Mouse (Mus musculus) splenic B cell, adult 2 months (primary cell): ENCODE data around the gene Chrna9.
"Not testable (repeated sequence)": the region's sequence is repeated elsewhere in the genome, so short reads cannot be mapped to it uniquely, and the experiment has no call there.

Experiments used
- DNase-seq: peaks from one replicate; pipeline ENCODE4 v3.0.0-alpha.2; 2011; ENCODE audit warnings: low read depth, low spot score
- H3K27me3 ChIP-seq: 2 replicates; pipeline ENCODE4 v1.6.1; 2012; ENCODE audit warnings: mild to moderate bottlenecking, low read length, moderate library complexity, mixed read lengths; ENCODE audit not compliant: control insufficient read depth, poor library complexity, insufficient read depth, severe bottlenecking
- H3K36me3 ChIP-seq: 2 replicates; pipeline ENCODE4 v1.6.1; 2012; ENCODE audit warnings: mild to moderate bottlenecking, low read length, moderate library complexity, mixed read lengths; ENCODE audit not compliant: control insufficient read depth, poor library complexity, insufficient read depth, severe bottlenecking

Gene Chrna9

GRCm38 (mm10) chr5:65959893-65960596 lies 25.3 kb downstream of the Chrna9 start:
- peak; percentile 61 for DNase-seq
- no peaks in the 10 kb centered on the region for H3K27me3 ChIP-seq
- H3K36me3 ChIP-seq = no peaks in the 10 kb centered on the region

GRCm38 (mm10) chr5:65960597-65960950 lies 25.9 kb downstream of the Chrna9 start:
- H3K36me3 ChIP-seq = no peaks in the 10 kb centered on the region
- no peak for DNase-seq
- H3K27me3 ChIP-seq = no peaks in the 10 kb centered on the region

DNA sequence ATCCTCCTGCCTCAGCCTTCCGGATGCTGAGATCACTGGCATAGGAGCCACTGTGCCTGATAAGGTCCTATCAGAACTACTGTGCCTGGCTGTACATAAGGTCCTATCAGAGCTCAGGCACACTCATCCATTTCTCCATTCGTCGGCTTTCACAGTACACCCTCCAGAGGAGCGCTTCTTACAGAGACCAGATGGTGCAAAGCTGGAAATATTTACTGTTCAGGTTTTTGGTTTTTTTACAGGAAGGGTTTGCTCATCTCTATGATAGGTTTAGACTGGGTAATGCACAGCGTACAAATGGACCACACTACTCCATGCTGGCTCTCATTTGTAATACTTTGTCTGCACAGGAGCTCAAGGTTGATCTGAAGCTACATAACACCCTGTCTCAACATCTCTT lies 28.6 kb downstream of the Chrna9 start:
- Histone ChIP-seq H3K27me3 (no peaks in the 10 kb centered on the region), H3K36me3 (no peaks in the 10 kb centered on the region)
- no peak for DNase-seq

GRCm38 (mm10) chr5:65965771-65966279 lies 31.1 kb downstream of the Chrna9 start:
- no peak for DNase-seq
- no peaks in the 10 kb centered on the region for H3K27me3 ChIP-seq

DNA sequence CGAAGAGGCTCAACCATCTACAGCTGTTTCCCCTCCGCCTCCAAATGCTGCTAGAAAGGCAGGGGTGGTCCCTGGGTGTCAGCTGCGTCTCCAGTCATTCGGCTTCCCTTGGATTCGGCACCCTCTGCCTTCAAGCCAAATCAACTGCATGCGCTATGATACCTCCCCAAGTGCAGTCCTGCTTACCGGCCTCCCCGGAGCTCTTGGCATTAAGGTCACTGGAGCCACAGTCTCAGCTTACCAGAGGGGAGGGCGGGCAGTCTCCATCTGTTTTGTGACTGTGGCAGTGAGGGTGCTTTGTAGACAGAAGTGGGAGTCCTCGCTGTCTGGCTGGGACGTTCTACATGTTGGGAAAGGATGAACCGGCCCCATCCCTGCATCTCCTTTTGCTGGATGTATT lies 32.4 kb downstream of the Chrna9 start:
- Histone ChIP-seq H3K36me3 (no peaks in the 10 kb centered on the region), H3K27me3 (no peaks in the 10 kb centered on the region)
- DNase-seq = no peak

More at GRCm38 (mm10) chr5:65965771-65966279, 31.1 kb downstream of the Chrna9 start:
- H3K36me3 ChIP-seq = no peaks in the 10 kb centered on the region

GRCm38 (mm10) chr5:65968004-65968403 lies 33.3 kb downstream of the Chrna9 start:
- no peak for DNase-seq
- H3K36me3 ChIP-seq = no peaks in the 10 kb centered on the region
- no peaks in the 10 kb centered on the region for H3K27me3 ChIP-seq

GRCm38 (mm10) chr5:65973189-65973588 lies 38.5 kb downstream of the Chrna9 start:
- H3K27me3 ChIP-seq = no peaks in the 10 kb centered on the region
- DNase-seq = no peak
- no peaks in the 10 kb centered on the region for H3K36me3 ChIP-seq

DNA sequence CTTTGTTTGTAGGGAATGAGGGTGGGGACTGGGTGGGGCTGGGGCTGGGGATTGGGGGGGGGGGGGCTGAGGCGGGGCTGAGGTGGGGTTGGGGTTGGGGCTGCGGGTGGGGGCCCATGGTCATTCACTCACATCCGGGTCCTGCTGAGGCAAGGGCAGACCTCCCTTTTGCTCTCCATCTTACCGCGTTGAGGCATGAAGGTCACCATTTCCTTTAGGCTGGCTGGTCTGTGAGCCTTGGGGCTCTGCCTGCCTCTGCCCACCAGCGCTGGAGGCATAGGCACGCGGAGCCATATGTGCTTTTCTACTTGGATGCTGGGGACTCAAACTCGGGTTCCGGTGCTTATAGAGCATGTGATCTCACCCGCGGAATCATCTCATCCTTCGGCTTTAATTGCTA lies 41.0 kb downstream of the Chrna9 start:
- Histone ChIP-seq H3K27me3 (no peaks in the 10 kb centered on the region), H3K36me3 (no peaks in the 10 kb centered on the region)
- DNase-seq = no peak

GRCm38 (mm10) chr5:65986426-65986825 lies 51.7 kb downstream of the Chrna9 start:
- no peaks in the 10 kb centered on the region for H3K27me3 ChIP-seq
- no peaks in the 10 kb centered on the region for H3K36me3 ChIP-seq
- no peak for DNase-seq

- not testable (repeated sequence) for DNase-seq, H3K27me3 ChIP-seq, H3K36me3 ChIP-seq
These were observed 52.3 kb downstream of the Chrna9 start for GRCm38 (mm10) chr5:65987004-65987403.

GRCm38 (mm10) chr5:65991191-65991590 lies 56.5 kb downstream of the Chrna9 start:
- Histone ChIP-seq H3K36me3 (no peaks in the 10 kb centered on the region), H3K27me3 (no peaks in the 10 kb centered on the region)
- DNase-seq = peak; percentile 46

GRCm38 (mm10) chr5:65994643-65995042 lies 59.9 kb downstream of the Chrna9 start:
- Histone ChIP-seq H3K27me3 (no peaks in the 10 kb centered on the region), H3K36me3 (no peaks in the 10 kb centered on the region)
- no peak for DNase-seq

GRCm38 (mm10) chr5:65997813-65998212 lies 63.1 kb downstream of the Chrna9 start:
- no peaks in the 10 kb centered on the region for H3K36me3 ChIP-seq
- DNase-seq = no peak
- no peaks in the 10 kb centered on the region for H3K27me3 ChIP-seq

DNA sequence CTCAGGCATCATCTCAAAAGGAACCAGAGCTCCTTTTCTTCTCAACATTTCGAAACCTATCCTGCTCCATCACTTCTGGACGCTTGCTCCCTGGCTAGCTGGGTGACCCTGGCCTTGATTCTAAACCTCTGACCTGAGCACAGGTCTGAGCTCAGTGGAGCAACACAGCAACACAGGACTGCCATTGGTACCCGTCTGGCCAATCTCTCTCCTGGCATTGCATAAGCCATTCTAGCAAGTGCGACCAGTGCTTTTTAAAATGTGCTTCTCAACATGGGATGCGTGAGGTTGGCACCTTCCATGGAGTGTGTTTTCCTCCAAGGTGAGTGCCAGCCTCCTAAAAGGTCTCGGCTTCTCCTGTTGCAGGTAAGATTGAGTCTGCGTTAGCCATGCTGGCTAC lies 64.4 kb downstream of the Chrna9 start:
- Histone ChIP-seq H3K27me3 (no peaks in the 10 kb centered on the region), H3K36me3 (no peaks in the 10 kb centered on the region)
- DNase-seq = no peak

GRCm38 (mm10) chr5:66000074-66000473 lies 65.4 kb downstream of the Chrna9 start:
- Histone ChIP-seq H3K36me3 (no peaks in the 10 kb centered on the region), H3K27me3 (no peaks in the 10 kb centered on the region)
- DNase-seq = no peak
